Comparison of ENCODE assay signal across 8 mouse cellular contexts in genomic region chr11:45678666-45679292, GRCm38 (mm10).
DNase-seq lines count a peak whose midpoint lies in the region; ATAC-seq and TF ChIP-seq lines count a peak whose summit lies in the region.

No protein-coding gene starts in this region.

- TF ChIP-seq CTCF in bone marrow macrophage, adult 2 months (IDR thresholded peaks at IDR 0.05; ENCODE audit: low read depth, low read length) = peak; percentile 21; the same call in 1 of the 2 replicates
- TF ChIP-seq CTCF in embryonic fibroblast, embryonic 13.5 days (IDR thresholded peaks at IDR 0.05; ENCODE audit: borderline replicate concordance, insufficient read depth, low read length) = peak; percentile 44; the same call in 1 of the 2 replicates

- H3K9me3 ChIP-seq in heart, embryonic 12.5 days (replicated peaks) = no peaks in the 10 kb centered on the region
- no peaks in the 10 kb centered on the region for H3K9me3 ChIP-seq in liver, embryonic 13.5 days (replicated peaks)
- H3K9me3 ChIP-seq in neural tube, embryonic 14.5 days (ENCODE audit: control insufficient read depth, low read length) = no peaks in the 10 kb centered on the region

- ATAC-seq in heart, embryonic 12.5 days (ENCODE audit: insufficient number of reproducible peaks, low FRiP score) = no peak
- no peak for ATAC-seq in liver, embryonic 13.5 days (ENCODE audit: low read depth)
- ATAC-seq in neural tube, embryonic 14.5 days (ENCODE audit: low read depth) = peak; percentile 79

- no peak for TF ChIP-seq POLR2A in bone marrow macrophage, adult 2 months (IDR thresholded peaks at IDR 0.05; ENCODE audit: borderline replicate concordance, low read depth, low read length)
- TF ChIP-seq POLR2A in embryonic fibroblast, embryonic 13.5 days (IDR thresholded peaks at IDR 0.05; ENCODE audit: low read depth, low read length) = no peak

- H3K27me3 ChIP-seq in heart, embryonic 12.5 days (replicated peaks) = no peaks in the 10 kb centered on the region
- H3K27me3 ChIP-seq in liver, embryonic 13.5 days = no peaks in the 10 kb centered on the region
- H3K27me3 ChIP-seq in neural tube, embryonic 14.5 days (ENCODE audit: control insufficient read depth, insufficient read depth, low read length) = no peaks in the 10 kb centered on the region

- no peak overlapping the region for H3K27ac ChIP-seq in bone marrow macrophage, adult 2 months (ENCODE audit: insufficient read depth, low read depth, low read length)
- peak overlapping the region; percentile 45 for H3K27ac ChIP-seq in embryonic fibroblast, embryonic 13.5 days (ENCODE audit: insufficient read depth, low read length)
- H3K27ac ChIP-seq in heart, embryonic 12.5 days (ENCODE audit: poor library complexity, severe bottlenecking) = peak overlapping the region; percentile 57; the same call in 1 of the 2 replicates
- no peak overlapping the region for H3K27ac ChIP-seq in liver, embryonic 13.5 days
- peak overlapping the region; percentile 18; the same call in 1 of the 2 replicates for H3K27ac ChIP-seq in neural tube, embryonic 14.5 days (ENCODE audit: low read depth, low read length)

- no peaks in the 10 kb centered on the region for H3K4me1 ChIP-seq in bone marrow macrophage, adult 2 months (ENCODE audit: control insufficient read depth, insufficient read depth, low read length)
- peaks cover 5% of the 10 kb centered on the region for H3K4me1 ChIP-seq in embryonic fibroblast, embryonic 13.5 days (ENCODE audit: control insufficient read depth, insufficient read depth, low read length)
- peaks cover 21% of the 10 kb centered on the region for H3K4me1 ChIP-seq in heart, embryonic 12.5 days (replicated peaks)
- no peaks in the 10 kb centered on the region for H3K4me1 ChIP-seq in liver, embryonic 13.5 days (replicated peaks)
- no peaks in the 10 kb centered on the region for H3K4me1 ChIP-seq in neural tube, embryonic 14.5 days (ENCODE audit: control insufficient read depth, insufficient read depth, low read length)

- DNase-seq in CD4-positive, CD25-positive, alpha-beta regulatory T cell, adult 2 months (ENCODE audit: low read depth, low spot score) = peak; percentile 77
- peak; percentile 68 for DNase-seq in kidney, postnatal 14 days
- DNase-seq in liver, embryonic 13.5 days = peak; percentile 11
- DNase-seq in testis, postnatal 14 days (ENCODE audit: low spot score) = peak; percentile 33

- no peak overlapping the region for H3K9ac ChIP-seq in heart, embryonic 12.5 days
- no peak overlapping the region for H3K9ac ChIP-seq in liver, embryonic 13.5 days
- H3K9ac ChIP-seq in neural tube, embryonic 14.5 days (replicated peaks; ENCODE audit: low read depth, low read length) = no peak overlapping the region

- H3K4me3 ChIP-seq in bone marrow macrophage, adult 2 months (ENCODE audit: insufficient read depth, low read length) = no peak overlapping the region
- H3K4me3 ChIP-seq in embryonic fibroblast, embryonic 13.5 days (ENCODE audit: insufficient read depth, low read length) = no peak overlapping the region
- H3K4me3 ChIP-seq in heart, embryonic 12.5 days = no peak overlapping the region
- H3K4me3 ChIP-seq in liver, embryonic 13.5 days (replicated peaks) = no peak overlapping the region
- H3K4me3 ChIP-seq in neural tube, embryonic 14.5 days (ENCODE audit: low read depth, low read length) = no peak overlapping the region

- H3K36me3 ChIP-seq in heart, embryonic 12.5 days = no peaks in the 10 kb centered on the region
- no peaks in the 10 kb centered on the region for H3K36me3 ChIP-seq in liver, embryonic 13.5 days
- H3K36me3 ChIP-seq in neural tube, embryonic 14.5 days (ENCODE audit: control insufficient read depth, insufficient read depth, low read length) = no peaks in the 10 kb centered on the region

- no peak overlapping the region for H3K4me2 ChIP-seq in heart, embryonic 12.5 days
- H3K4me2 ChIP-seq in liver, embryonic 13.5 days = no peak overlapping the region
- no peak overlapping the region for H3K4me2 ChIP-seq in neural tube, embryonic 14.5 days (ENCODE audit: low read depth, low read length)

- WGBS in heart, embryonic 12.5 days = 56% methylated on average over 11 of the region's 11 CpGs
- WGBS in liver, embryonic 13.5 days (ENCODE audit: insufficient replicate concordance) = 51% methylated on average over 11 of the region's 11 CpGs
- WGBS in neural tube, embryonic 14.5 days = 36% methylated on average over 11 of the region's 11 CpGs

Comparison
In these comparisons a context has a peak if more than half of its experiments do, and no peak if none do; other contexts are left out.
1. DNase-seq: peak in every context shown above with its lines; median percentile 77 in CD4-positive, CD25-positive, alpha-beta regulatory T cell, adult 2 months; 68 in kidney, postnatal 14 days; 33 in testis, postnatal 14 days; 11 in liver, embryonic 13.5 days.
2. H3K27ac ChIP-seq: peak in embryonic fibroblast, embryonic 13.5 days (single experiment), heart, embryonic 12.5 days (single experiment) and neural tube, embryonic 14.5 days (single experiment); none in bone marrow macrophage, adult 2 months (single experiment) and liver, embryonic 13.5 days (single experiment).